Mouse (Mus musculus) 3134 (cell line): ENCODE results near the gene Antxr1.

Experiments
- DNase-seq: peaks from one replicate; pipeline ENCODE4 v3.0.0-alpha.2; 2011; ENCODE audit warnings: low spot score; ENCODE audit not compliant: insufficient read length; ENCODE audit errors: extremely low read depth

Gene Antxr1

DNA sequence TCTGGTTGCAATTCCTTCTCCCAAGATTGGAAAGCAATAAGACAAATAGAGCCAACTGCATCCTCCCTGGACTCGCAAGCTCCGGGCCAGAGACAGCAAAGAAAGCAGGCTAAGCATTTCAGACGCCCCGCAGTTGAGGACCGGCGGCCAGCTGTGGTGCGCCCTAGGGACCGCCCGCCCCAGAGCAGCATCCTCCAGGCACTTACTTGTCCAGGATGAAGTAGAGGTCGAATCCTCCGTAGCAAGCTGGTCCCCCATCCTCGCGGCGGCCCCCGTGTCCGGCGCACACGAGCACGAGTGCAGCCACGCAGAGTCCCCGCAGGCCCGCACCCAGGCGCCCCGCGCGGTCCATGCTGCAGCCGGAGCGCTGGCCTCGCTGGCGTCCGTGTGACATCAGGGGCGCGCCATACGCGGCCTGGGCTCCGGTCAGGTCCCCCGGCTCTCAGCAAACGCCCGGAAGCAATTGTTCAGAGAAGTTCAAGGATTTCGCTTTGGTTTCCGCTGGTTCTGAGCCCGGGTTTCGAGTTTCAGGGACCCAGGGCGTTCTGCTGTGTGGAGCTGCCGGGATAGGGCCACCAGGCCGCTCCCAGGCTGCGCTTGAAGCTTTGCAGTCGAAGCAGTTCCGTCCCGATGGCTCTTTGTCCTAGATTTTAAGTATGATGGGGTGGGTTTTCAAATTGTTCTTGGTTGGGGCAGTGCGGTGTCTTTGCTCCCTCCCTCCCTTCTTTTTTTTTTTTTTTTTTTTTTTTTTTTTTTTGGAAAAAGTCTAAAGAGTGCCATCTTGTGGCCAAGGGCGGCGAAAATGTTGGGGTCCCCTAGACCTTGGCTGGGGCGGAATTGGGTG lies at the start of gene Antxr1:
Antxr1 (minus strand) TSS at position 731 of the 844 bp plus-strand sequence.
- DNase-seq = peak; percentile 50

DNA sequence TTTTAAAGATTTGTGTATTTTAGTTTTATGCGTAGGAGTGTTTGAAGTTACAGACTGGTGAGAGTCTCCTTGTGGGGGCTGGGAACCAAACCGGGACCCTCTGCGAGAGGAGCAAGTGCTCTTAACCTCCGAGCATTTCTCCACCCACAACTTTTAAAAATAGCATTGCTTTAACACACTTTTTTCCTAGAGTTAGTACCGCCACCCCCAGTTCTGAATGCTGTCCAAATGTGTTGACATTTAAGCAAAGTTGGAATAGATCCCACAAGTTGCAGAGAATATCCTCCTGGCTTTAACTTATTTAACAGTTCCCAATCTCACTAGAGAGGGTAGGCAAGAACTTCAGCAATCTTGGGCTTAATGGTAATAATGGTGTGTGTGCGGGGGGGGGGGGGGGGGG lies 49.1 kb upstream of the Antxr1 start:
- DNase-seq = no peak

DNA sequence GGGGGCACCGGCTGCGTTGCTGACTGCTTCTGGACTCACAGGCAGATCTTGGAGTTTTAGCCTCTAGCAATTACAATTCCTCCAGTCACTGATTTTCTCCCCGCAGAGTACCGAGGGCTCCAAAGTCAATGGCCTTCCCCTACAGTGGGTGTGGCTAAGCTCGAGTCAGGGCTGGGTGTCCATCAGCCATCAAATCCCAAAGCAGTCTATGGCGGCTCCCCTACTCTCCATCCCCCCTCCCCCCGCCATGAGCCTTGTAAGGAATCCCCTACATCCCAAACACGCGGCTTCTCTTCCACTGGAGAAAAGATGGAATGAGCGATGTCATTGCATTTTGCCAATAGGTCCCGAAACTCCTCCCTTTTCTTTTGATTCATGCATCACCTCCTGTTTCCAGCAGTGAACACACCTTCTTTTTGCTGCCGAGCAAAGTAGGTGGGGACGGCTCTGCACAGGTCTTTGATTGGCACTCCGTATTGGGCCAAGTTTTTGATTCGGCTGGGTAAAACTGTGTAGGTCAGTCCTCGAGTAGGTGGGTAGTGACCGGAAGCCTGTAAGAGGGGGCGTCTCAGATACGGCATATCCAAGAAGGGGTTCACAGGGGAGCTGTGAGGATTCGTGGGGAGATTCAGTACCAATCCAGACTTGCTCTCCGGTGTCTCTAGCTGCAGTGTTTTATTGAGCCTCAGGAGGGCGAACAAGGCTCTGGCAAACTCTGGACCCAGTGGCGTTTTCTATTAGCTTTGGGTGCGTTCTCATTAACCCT lies 48.5 kb upstream of the Antxr1 start:
- DNase-seq = no peak

DNA sequence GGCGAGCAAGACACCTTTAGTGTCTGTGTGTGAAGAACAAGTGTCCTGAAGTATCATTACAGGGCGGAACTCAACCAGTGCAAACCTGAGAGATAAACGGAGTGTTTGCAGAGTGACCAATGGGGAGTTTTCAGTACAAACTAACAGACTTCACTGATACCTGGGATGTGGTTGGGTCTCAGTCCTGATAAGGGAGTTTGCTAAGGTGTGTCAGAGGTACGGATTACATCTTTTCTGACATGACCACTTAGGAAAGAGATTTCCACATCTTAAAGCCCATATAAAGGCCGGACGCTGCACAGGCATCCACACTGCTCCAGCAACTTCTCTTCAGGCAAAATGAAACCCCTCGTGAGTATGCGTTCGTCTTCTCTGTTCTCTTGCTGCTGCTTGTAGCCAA lies 37.4 kb upstream of the Antxr1 start, which contains the start of gene Gkn2:
Gkn2 (plus strand) TSS at position 301 of the 400 bp plus-strand sequence.
- DNase-seq = no peak

DNA sequence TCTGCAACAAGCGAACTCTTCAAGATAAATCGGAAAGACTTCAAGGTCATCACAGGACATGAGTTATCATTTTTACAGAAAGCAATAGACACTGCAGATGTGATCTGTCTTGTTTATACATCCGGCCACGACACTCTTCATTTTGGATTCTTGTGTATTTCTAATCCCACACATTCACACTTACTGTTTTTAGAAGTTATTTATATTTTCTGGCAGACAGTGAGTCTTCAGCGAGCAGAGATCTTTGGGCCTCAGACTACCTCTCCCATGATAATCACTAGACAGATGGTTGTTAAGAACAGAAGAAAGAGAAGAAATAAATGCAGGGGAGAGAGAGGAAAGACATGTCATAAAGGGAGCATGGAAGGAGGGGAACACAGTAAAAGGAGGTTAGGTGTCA lies 33.6 kb upstream of the Antxr1 start:
- DNase-seq = no peak

DNA sequence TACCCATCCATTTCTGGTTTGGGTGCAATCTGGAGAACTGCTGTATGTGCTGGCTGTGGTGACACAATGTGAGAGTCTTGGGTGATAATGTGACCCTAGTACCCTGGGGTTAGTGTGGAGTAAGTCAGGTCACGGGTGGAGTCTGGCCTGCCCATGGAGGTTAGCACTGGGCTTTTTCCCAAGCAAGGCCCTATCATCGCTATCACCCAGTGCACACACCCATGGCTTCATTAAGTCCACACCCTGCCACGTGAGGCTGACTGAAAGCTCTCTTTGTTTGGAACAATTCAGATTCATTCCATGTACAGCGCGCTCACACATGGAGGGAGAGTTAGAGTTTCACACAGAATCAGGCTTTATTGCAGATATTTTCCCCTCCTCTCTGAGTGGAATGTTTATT lies 18.8 kb upstream of the Antxr1 start:
- no peak for DNase-seq

DNA sequence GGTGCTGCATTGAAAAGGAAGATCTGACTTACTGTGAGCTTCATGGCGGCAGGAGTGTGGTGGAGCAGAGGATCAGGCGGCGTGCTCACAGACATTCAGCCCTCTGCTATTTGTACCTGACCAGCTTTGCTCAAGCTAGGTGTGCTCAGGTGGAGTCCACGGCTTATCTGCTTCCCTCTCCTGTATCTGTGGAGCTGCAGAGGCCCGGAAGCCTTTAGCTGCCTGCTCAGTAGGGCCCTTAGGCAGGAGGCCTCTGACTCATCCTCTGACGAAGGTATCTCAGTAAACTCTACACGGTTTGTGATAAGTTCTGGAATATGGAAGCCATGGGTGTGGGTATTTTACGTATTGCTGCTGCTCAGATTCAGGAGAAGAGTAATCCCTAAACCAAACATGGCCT lies 15.2 kb upstream of the Antxr1 start, which contains the start of gene Gkn1:
Gkn1 (minus strand) TSS at position 114 of the 400 bp plus-strand sequence.
- no peak for DNase-seq

DNA sequence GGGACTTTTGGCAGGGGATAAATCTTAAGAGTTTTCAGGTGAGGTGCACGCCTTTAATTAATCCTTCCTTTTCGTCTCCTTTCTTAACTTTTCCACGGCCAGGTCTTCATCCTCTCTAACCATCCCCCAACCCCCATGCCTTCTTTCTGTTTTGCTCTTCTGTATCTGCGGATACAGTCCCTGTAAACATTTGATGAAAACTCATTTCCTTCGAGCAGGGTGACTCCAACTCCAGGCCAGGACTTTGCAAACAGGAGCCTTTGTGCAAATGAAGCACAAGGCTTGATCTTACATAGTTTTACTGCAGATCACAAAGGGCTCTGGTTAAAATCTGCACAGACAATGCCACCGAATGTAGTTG lies 294 bp upstream of the Antxr1 start:
- no peak for DNase-seq

DNA sequence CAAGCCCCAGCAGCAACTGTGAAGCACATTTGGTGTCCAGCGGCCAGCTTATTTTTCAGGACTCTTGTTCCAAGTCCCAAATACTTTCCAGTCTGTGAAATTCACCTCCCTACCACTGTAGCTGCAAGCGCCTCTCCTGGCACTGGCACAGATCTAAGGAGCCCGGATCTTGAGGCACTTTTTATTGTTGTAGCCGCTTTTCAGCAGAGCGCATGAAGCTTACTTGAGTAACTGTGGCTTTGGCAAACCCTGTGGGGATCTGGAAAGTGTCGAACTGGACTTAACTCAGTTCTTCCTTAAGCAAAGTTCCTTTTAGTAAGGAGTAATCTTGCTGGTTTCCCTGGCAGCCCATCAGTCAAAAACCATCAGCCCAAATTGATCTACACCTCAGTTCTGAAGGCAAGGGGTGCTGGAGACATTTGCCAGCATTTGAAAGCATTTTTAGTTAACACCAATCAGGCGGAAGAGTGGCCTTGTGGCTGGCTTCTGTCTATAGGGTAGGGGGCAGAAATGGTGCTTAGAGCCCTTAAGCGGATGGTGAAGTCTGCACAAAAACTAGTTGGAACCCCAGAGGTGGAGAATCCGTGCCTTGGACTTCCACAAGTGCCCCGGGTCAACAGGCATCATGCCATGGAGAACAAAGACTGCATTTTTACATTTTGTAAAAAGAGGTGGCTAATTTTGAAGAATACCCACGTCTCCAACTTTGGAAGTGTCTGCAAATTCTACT lies 1.1 kb downstream of the Antxr1 start:
- no peak for DNase-seq

DNA sequence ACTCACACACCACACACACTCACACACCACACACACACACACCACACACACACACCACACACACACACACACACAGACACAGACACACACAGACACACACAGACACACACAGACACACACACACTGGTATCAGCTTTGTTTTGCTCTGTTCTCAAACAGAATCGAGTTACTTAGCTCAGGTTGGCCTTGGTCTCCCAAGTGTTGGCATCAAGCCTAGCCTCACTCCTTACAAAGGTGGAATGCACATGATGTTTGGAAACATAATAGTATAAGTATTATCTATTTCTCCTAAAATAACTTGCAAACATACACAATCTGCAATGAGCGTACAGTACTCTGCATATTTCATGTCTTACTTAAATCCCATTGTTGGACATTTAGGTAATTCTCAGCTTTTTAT lies 3.2 kb downstream of the Antxr1 start:
- no peak for DNase-seq

DNA sequence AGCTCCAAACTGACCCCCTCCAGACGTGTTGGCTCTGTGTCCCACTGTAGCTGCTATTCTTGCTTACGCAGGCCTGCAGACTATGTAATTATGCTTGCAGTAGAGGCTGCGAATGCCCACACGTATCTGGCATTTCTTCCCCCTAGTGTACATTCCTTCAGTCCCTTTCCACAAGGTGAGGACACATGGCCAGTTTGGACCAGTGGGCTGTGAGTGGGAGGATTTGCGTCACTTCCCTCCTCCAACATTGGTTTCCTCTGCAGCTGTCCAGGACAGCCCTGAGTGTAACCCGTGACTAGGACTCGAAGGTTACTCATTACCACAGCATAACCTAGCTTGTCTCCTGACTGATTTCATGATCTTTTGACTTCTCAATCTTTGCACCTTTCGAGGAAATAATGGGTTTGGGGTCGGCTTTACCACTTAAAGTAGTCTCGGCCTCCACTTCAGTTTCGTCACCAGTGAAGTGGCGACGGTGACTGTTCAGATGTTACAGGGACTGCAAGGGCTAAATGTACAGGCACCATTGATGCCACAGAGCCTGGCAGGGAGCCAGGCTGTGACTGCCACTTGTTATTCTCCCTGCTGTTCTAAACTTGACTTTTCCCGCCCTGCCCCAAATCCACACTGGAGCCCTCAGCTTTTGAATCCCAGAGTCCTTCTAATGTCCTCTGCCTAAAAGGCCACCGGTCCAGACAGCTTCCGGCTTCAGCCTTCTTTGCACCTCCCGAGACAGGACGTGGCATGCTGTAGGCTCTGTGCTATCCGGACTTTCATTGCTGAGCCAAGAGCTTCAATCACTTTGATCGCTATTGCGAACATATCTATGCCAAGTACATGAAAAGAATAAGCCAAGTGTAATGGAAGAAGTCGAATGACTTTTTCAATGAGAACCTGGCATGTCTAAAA lies 7.1 kb downstream of the Antxr1 start:
- no peak for DNase-seq

DNA sequence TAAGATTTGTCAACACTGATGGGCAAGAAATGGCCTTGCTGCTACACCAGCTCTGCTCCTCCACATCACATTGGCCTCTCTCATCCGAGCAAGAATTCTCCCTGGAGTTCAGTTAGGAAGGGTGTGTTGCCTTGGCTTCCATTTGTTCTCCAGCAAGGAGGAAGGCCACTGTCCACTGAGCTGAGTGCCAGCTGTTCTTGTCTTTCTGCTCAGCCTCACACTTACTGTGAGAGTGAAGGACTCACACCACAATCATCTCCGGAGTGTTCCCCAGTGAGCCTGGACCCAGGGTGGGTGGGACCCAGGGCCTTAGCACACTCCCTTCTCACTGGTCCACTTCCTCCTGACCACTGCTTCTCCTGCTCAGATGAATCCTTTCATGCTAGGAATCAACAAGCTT lies 8.7 kb downstream of the Antxr1 start:
- no peak for DNase-seq

DNA sequence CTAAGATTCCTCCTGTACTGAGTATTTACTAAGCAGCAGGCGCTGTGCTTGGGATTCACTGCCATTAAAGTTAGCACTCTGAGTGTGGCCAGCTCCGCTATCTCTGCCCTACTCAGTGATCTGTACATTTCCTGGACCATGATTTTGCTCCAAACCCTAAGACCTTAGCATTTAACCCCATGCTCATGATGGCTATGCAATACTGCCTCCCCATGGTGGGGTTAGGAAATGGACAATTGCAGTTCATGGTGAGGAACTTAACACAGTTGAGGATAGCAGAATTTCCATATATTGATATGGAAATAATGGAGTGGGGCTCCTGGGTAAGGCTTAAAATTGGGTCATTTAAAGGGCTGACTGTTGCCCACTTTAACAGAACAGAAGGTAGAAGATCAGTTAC lies 12.2 kb downstream of the Antxr1 start:
- no peak for DNase-seq

DNA sequence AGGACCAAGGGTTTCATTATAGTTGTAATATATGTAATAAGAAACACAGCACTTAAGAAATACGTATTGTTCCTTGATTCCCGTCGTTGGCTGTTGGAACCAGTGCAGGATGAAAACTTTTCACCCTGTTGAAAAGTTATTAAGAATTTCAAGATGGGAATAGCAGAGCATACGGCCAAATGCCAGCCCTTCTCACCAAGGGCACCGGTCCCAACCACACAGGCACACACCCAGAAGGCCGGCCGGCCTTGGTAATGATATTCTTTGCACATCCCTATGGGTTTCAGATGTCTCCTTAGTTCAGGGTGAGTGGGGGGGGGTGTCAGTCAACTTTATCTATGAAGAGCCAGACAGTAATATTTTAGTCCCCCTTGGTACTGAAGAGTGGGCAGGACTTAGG lies 17.0 kb downstream of the Antxr1 start:
- no peak for DNase-seq

DNA sequence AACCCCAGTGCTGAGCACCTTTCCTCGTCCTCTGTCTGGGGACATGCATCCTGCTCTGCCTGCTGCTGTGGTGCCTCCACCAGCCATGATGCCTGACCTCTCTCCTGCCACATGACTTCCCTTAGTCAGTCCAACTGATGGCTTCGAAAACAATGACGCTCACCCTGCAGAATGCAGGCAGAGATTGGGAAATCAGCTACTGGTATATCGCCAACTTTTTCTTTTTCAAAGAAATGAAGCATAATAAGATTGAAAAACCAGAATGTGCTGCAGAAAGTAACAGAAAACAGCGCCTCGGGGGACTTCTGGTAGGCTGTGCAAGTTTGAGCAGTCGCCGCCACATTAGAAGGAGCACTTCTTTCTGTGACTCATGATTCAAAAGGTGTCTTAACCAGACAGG lies 18.7 kb downstream of the Antxr1 start:
- no peak for DNase-seq

DNA sequence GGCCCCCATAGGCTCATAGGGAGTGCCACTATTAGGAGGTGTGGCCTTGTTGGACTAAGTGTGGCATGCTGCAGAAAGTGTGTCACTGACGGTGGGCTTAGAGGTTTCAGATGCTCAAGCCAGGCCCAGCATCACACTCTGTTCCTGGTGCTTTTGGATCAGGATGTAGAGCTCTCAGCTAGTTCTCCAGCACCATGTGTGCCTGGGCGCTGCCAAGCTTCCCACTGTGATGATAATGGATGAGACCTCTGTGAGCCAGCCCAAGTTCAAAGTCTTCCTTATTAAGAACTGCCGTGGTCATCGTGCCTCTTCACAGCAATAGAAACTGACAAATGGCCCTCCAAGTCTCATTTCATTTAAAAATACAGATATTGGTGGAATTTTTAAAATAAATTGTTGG lies 22.9 kb downstream of the Antxr1 start:
- DNase-seq = no peak

DNA sequence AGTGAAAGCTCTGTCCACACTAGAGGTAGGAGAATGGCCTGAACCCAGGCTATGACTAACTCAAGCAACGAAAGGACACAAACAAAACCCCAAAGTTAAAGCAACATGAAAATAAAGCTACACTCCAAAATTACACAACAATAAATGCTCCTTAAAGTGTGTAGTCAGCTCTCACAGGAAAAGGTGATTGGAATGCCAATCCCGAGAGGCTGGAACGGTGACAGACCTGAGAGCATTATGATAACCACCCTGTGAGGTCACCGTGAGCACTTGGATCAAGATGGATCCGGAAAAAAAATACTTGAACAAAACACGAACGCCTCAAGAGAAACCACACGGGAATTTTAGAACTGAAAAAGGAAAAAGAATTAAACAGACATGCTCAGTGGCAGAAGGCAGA lies 31.1 kb downstream of the Antxr1 start:
- DNase-seq = no peak

DNA sequence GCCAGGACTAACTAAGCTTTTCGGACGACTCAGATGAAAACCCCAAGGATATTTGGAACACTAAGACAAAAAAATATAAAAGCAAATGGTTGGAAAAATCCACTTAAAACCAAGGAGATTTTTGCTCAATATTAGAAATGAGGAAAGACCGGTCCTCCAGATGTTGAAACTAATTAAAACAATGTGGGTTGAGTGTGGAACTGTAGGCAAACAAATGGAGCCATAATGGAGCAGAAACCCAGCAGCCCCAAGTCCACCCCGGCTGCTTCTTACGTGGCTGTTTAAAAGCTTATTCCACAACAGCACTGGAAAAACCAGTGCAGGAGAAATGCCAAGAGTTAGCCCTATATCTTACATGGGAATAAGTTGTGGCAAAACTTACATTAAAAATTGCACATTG lies 32.9 kb downstream of the Antxr1 start:
- no peak for DNase-seq

DNA sequence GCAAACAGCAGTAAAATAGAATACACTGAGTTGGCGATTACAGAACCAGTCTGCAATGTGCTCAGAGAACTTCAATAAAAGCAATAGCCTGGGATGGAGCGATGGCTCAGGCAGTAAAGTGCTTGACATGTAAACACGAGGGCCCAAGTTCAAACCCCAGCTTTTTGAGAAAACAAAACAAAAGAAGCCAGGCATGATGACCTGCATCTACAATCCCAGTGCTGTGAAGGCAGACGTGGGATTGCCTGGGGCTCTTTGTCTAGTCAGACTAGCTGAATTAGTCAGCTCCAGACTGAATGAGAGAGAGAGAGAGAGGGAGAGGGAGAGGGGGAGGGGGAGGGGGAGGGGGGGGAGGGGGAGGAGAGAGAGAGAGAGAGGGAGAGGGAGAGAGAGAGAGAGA lies 33.6 kb downstream of the Antxr1 start:
- no peak for DNase-seq

DNA sequence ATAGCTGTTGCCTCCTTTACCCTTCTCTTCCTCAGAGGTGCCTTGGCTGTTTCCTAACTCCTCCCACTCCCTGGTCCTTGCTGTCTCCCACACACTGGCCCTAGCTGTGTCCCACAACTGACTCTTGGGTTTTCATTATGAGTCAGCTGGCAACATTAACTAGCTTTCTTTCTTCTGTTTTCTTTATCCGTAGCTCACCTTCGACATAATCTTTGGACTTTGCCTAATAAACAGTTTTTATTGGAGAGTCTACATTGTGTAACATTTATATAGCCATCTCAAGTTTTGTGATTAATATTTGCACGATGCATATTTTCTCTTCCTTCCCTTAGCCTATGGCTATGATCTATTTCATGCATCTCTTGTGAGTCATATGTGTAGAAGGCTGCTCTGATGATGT lies 40.7 kb downstream of the Antxr1 start:
- DNase-seq = no peak
